In the genomic region with DNA sequence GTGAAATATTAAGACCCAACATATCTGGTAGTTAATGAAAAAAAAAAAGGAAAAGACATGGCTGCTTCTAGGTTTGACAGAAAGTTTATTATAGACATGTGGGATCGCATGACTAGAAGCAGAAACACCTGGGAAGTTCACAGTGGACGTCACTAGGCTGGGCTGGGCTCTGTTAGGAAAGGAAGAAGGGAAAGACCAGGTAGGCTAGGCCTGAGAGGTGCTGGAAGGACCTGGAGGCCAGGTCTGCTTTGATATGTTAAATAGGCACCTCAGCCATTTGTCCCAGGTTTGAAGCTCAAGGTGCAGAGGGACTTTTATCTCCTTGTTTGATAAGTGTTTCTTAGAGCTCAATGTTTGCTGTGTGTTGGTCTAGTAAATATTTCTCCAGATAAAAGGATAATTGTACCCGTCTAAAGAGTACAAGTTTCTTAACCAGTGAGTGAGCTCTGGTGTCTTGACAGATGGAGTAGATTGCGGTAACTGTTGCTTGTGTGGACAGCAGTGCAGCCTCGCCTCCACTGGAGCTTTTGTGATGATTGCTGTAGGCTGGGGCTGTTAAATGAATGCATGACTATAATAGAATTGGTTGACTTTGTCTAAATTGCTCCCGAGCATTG, we compare ENCODE assay signal across 22 mouse cellular contexts. TPM values are rescaled to one million over a fixed set of nuclear protein-coding genes. Genes with fewer than 3 reads are reported as not detected.
A peak's percentile ranks its signal among the peaks of the same experiment; 100 is the strongest.
DNase-seq lines count a peak whose midpoint lies in the region; ATAC-seq and TF ChIP-seq lines count a peak whose summit lies in the region.
"Had no signal": no experiment of that assay in that cellular context is flagged by ENCODE, and none has a peak within 500 bp of the region (broad histone marks: within the 10 kb centered on the region; RNA-seq: fewer than 3 reads in every experiment).

No protein-coding gene starts in this region.

- TF ChIP-seq POLR2A in ES-Bruce4 (IDR thresholded peaks at IDR 0.05; ENCODE audit: insufficient read depth, low read length), result no peak

- H3K9ac ChIP-seq in ES-Bruce4 (ENCODE audit: low read depth, poor library complexity, severe bottlenecking), result no peak overlapping the region
- H3K9ac ChIP-seq in intestine, postnatal 0 days (ENCODE audit: low read depth, low read length), result no peak overlapping the region
- H3K9ac ChIP-seq in stomach, embryonic 16.5 days (ENCODE audit: low read length), result no peak overlapping the region
- H3K9ac ChIP-seq: embryonic facial prominence, embryonic 13.5 days; heart, embryonic 15.5 days; hindbrain, embryonic 13.5 days had no signal

- peaks cover 11% of the 10 kb centered on the region for H3K4me1 ChIP-seq in ES-Bruce4 (ENCODE audit: control insufficient read depth, insufficient read depth, low read length)
- peaks cover 4% of the 10 kb centered on the region; the same call in 1 of the 2 replicates for H3K4me1 ChIP-seq in intestine, postnatal 0 days (replicated peaks; ENCODE audit: control insufficient read depth, insufficient read depth, low read length)
- H3K4me1 ChIP-seq in stomach, embryonic 16.5 days (ENCODE audit: control insufficient read depth, insufficient read depth, low read length), result no peaks in the 10 kb centered on the region
- H3K4me1 ChIP-seq: heart, embryonic 15.5 days had no signal

- TF ChIP-seq CTCF in ES-Bruce4 (IDR thresholded peaks at IDR 0.05; ENCODE audit: low read depth, low read length), result no peak
- no peak for TF ChIP-seq CTCF in intestine, postnatal 0 days (IDR thresholded peaks at IDR 0.05; ENCODE audit: low read depth)

- ATAC-seq in intestine, postnatal 0 days, result peak; percentile 64
- ATAC-seq in stomach, embryonic 16.5 days (ENCODE audit: insufficient read depth, low FRiP score), result peak; percentile 77; the same call in 1 of the 2 replicates
- ATAC-seq: activated CD4-positive, CD25-positive, alpha-beta regulatory T cell, adult 4 months; forebrain, embryonic 14.5 days; hindbrain, postnatal 0 days had no signal

- no peaks in the 10 kb centered on the region for H3K9me3 ChIP-seq in ES-Bruce4 (replicated peaks; ENCODE audit: control insufficient read depth, insufficient read depth, low read length, poor library complexity, severe bottlenecking)
- no peaks in the 10 kb centered on the region for H3K9me3 ChIP-seq in intestine, postnatal 0 days (ENCODE audit: control insufficient read depth)
- no peaks in the 10 kb centered on the region for H3K9me3 ChIP-seq in stomach, embryonic 16.5 days (replicated peaks; ENCODE audit: control insufficient read depth, low read length)
- H3K9me3 ChIP-seq: embryonic facial prominence, embryonic 13.5 days; G1E; heart, embryonic 15.5 days; hindbrain, embryonic 13.5 days had no signal

- no peaks in the 10 kb centered on the region for H3K27me3 ChIP-seq in ES-Bruce4 (ENCODE audit: control insufficient read depth, insufficient read depth, low read length, poor library complexity, severe bottlenecking)
- H3K27me3 ChIP-seq in intestine, postnatal 0 days (replicated peaks; ENCODE audit: control insufficient read depth, insufficient read depth, low read length), result no peaks in the 10 kb centered on the region
- H3K27me3 ChIP-seq in stomach, embryonic 16.5 days (ENCODE audit: control insufficient read depth, insufficient read depth, low read length), result no peaks in the 10 kb centered on the region
- H3K27me3 ChIP-seq: embryonic facial prominence, embryonic 13.5 days; heart, embryonic 15.5 days; hindbrain, embryonic 13.5 days had no signal

- no peak for TF ChIP-seq EP300 in ES-Bruce4 (IDR thresholded peaks at IDR 0.05; ENCODE audit: insufficient read depth, low read depth, low read length)

- WGBS in intestine, postnatal 0 days, result 29% methylated on average over 6 of the region's 6 CpGs
- WGBS in stomach, embryonic 16.5 days, result 46% methylated on average over 6 of the region's 6 CpGs

- H3K27ac ChIP-seq in ES-Bruce4 (ENCODE audit: insufficient read depth, low read length), result peak overlapping the region; percentile 63; the same call in 1 of the 2 replicates
- H3K27ac ChIP-seq in intestine, postnatal 0 days (ENCODE audit: low read depth, low read length), result peak overlapping the region; percentile 42
- H3K27ac ChIP-seq in stomach, embryonic 16.5 days (ENCODE audit: low read length), result no peak overlapping the region
- H3K27ac ChIP-seq: embryonic facial prominence, embryonic 13.5 days; heart, embryonic 15.5 days; hindbrain, embryonic 13.5 days; hindbrain, postnatal 0 days had no signal

- H3K4me2 ChIP-seq in intestine, postnatal 0 days (replicated peaks; ENCODE audit: low read depth), result peak overlapping the region; percentile 18; the same call in 1 of the 2 replicates
- no peak overlapping the region for H3K4me2 ChIP-seq in stomach, embryonic 16.5 days (ENCODE audit: low read depth, low read length)
- H3K4me2 ChIP-seq: embryonic facial prominence, embryonic 13.5 days; heart, embryonic 11.5 days; heart, embryonic 15.5 days; hindbrain, embryonic 13.5 days had no signal

- peaks cover 34% of the 10 kb centered on the region for H3K36me3 ChIP-seq in ES-Bruce4 (ENCODE audit: control insufficient read depth, insufficient read depth, low read length, poor library complexity, severe bottlenecking)
- H3K36me3 ChIP-seq in intestine, postnatal 0 days (ENCODE audit: control insufficient read depth, insufficient read depth), result peaks cover 31% of the 10 kb centered on the region
- peaks cover 21% of the 10 kb centered on the region; the same call in 1 of the 2 replicates for H3K36me3 ChIP-seq in stomach, embryonic 16.5 days (ENCODE audit: control insufficient read depth, insufficient read depth, low read length)

- no peak overlapping the region for H3K4me3 ChIP-seq in ES-Bruce4 (ENCODE audit: low read depth, low read length)
- no peak overlapping the region for H3K4me3 ChIP-seq in intestine, postnatal 0 days (ENCODE audit: low read depth, low read length)
- no peak overlapping the region for H3K4me3 ChIP-seq in stomach, embryonic 16.5 days (replicated peaks; ENCODE audit: low read length)
- H3K4me3 ChIP-seq: embryonic facial prominence, embryonic 13.5 days; heart, embryonic 15.5 days; hindbrain, embryonic 13.5 days had no signal

- peak; percentile 28 for DNase-seq in ZHBTc4 (ENCODE audit: low read depth, low spot score)
- no peak for DNase-seq in T-cell, adult 2 months (ENCODE audit: low spot score)
- DNase-seq in thymus, postnatal 14 days, result no peak
- no peak for DNase-seq in lung, postnatal 10 days
- DNase-seq: adrenal gland, postnatal 14 days; cerebellum, adult 18-20 months; cerebellum, adult 9-11 months; cerebellum, postnatal 36 days; gastrocnemius, postnatal 10 days; heart, adult 18-20 months; heart, postnatal 14 days had no signal

RNA-seq across cellular contexts. Expression of gene Pitpnb, which starts 33.0 kb away (rescaled TPM):
- polyA plus RNA-seq in ES-Bruce4 (2011; ENCODE audit: insufficient read depth, insufficient read length, low read depth, missing spikeins), result 96.6 and 98.3 TPM in 2 replicates
- 42.9 and 44.0 TPM in 2 replicates for polyA plus RNA-seq in intestine, postnatal 0 days (2015; fragmentation: Nextera tagmentation; extraction: Ambion mirVana)
- polyA plus RNA-seq in stomach, embryonic 16.5 days (2015; fragmentation: Nextera tagmentation; extraction: Ambion mirVana), result 102 and 108 TPM in 2 replicates

RNA-seq across cellular contexts. Expression of gene Mn1, which starts 53.6 kb away (rescaled TPM):
- polyA plus RNA-seq in ES-Bruce4 (2011; ENCODE audit: insufficient read depth, insufficient read length, low read depth, missing spikeins), result 1.9 and 3.2 TPM in 2 replicates
- 2.8 and 3.1 TPM in 2 replicates for polyA plus RNA-seq in intestine, postnatal 0 days (2015; fragmentation: Nextera tagmentation; extraction: Ambion mirVana)
- 11.1 and 11.7 TPM in 2 replicates for polyA plus RNA-seq in stomach, embryonic 16.5 days (2015; fragmentation: Nextera tagmentation; extraction: Ambion mirVana)
- polyA plus RNA-seq: activated CD4-positive, CD25-positive, alpha-beta regulatory T cell, adult 4 months; G1E had no signal
